Mouse (Mus musculus) midbrain, embryonic 15.5 days (tissue): ENCODE measurements around the gene Mecom. TPM values are rescaled to one million over a fixed set of nuclear protein-coding genes. Genes with fewer than 3 reads are reported as not detected.

Source experiments
- ATAC-seq: fragments of 200-750 bp; cut with Nextera tagmentation; replicated peaks from 2 replicates; pipeline ENCODE4 v1.8.0; 2017; ENCODE audit warnings: moderate TSS enrichment
- H3K27ac ChIP-seq: fragments of 300-500 bp; sonication (generic); 2 replicates; pipeline ENCODE4 v1.5.1; 2015; ENCODE audit warnings: mild to moderate bottlenecking, inconsistent platforms
- H3K27me3 ChIP-seq: fragments of 300-500 bp; sonication (generic); replicated peaks from 2 replicates; pipeline ENCODE4 v1.6.1; 2015; ENCODE audit warnings: inconsistent platforms
- H3K36me3 ChIP-seq: fragments of 300-500 bp; sonication (generic); replicated peaks from 2 replicates; pipeline ENCODE4 v1.6.1; 2015; ENCODE audit warnings: inconsistent platforms
- H3K4me1 ChIP-seq: fragments of 300-500 bp; sonication (generic); 2 replicates; pipeline ENCODE4 v1.6.1; 2015; ENCODE audit warnings: inconsistent platforms
- H3K4me2 ChIP-seq: fragments of 300-500 bp; sonication (generic); 2 replicates; pipeline ENCODE4 v1.6.1; 2015; ENCODE audit warnings: inconsistent platforms, mild to moderate bottlenecking, moderate library complexity
- H3K4me3 ChIP-seq: fragments of 300-500 bp; sonication (generic); 2 replicates; pipeline ENCODE4 v1.5.1; 2015; ENCODE audit warnings: mild to moderate bottlenecking, inconsistent platforms
- H3K9ac ChIP-seq: fragments of 300-500 bp; sonication (generic); 2 replicates; pipeline ENCODE4 v1.6.1; 2015; ENCODE audit warnings: mild to moderate bottlenecking, inconsistent platforms
- H3K9me3 ChIP-seq: fragments of 300-500 bp; sonication (generic); 2 replicates; pipeline ENCODE4 v1.6.1; 2016; ENCODE audit warnings: inconsistent platforms
- WGBS: fragments of 180-500 bp; shearing (Covaris S2); methylation state at CpG from one replicate; pipeline ENCODE4 v1.1.7; 2015; ENCODE audit warnings: mixed read lengths; 5-methylcytosine and 5-hydroxymethylcytosine counted together
- polyA plus RNA-seq: library from polyadenylated mRNA; unstranded; fragments of >200 nt; fragmentation: Nextera tagmentation; extraction: Ambion mirVana; gene quantifications from 2 replicates; pipeline ENCODE4 v1.2.1, GENCODE M21; 2015

Mecom gene
- polyA plus RNA-seq, 1 experiment from 2014 or later = 5.2 TPM

- Histone ChIP-seq H3K9ac (no peak overlapping the region), H3K4me3 (no peak overlapping the region), H3K36me3 (no peaks in the 10 kb centered on the region), H3K27me3 (no peaks in the 10 kb centered on the region), H3K9me3 (no peaks in the 10 kb centered on the region), H3K4me2 (no peak overlapping the region), H3K27ac (no peak overlapping the region), H3K4me1 (no peaks in the 10 kb centered on the region)
- WGBS = 53% methylated on average over 10 of the region's 10 CpGs
- no peak for ATAC-seq
Measured at GRCm38 (mm10) chr3:29957365-29958236, 590.2 kb downstream of the Mecom start.

GRCm38 (mm10) chr3:29953269-29953668 is 594.5 kb downstream of the Mecom start:
- Histone ChIP-seq H3K36me3 (no peaks in the 10 kb centered on the region), H3K4me2 (no peak overlapping the region), H3K9me3 (no peaks in the 10 kb centered on the region), H3K4me3 (no peak overlapping the region), H3K4me1 (no peaks in the 10 kb centered on the region), H3K9ac (no peak overlapping the region), H3K27me3 (no peaks in the 10 kb centered on the region), H3K27ac (no peak overlapping the region)
- no peak for ATAC-seq
- 76% methylated on average over 3 of the region's 3 CpGs for WGBS

GRCm38 (mm10) chr3:29950853-29951252 is 597.0 kb downstream of the Mecom start:
- Histone ChIP-seq H3K27me3 (no peaks in the 10 kb centered on the region), H3K4me2 (no peak overlapping the region), H3K4me1 (no peaks in the 10 kb centered on the region), H3K36me3 (no peaks in the 10 kb centered on the region), H3K9me3 (no peaks in the 10 kb centered on the region), H3K27ac (no peak overlapping the region), H3K9ac (no peak overlapping the region), H3K4me3 (no peak overlapping the region)
- 83% methylated on average over 5 of the region's 5 CpGs for WGBS
- ATAC-seq = no peak

- 0 out of 2 replicates have a peak, but pooled peaks have one; percentile 27 for ATAC-seq
- no peak overlapping the region for H3K27ac ChIP-seq
- H3K27me3 ChIP-seq = no peaks in the 10 kb centered on the region
- no peak overlapping the region for H3K4me3 ChIP-seq
- no peak overlapping the region for H3K4me2 ChIP-seq
- no peaks in the 10 kb centered on the region for H3K4me1 ChIP-seq
- WGBS = 57% methylated on average over 11 of the region's 11 CpGs
- H3K9me3 ChIP-seq = no peaks in the 10 kb centered on the region
- no peaks in the 10 kb centered on the region for H3K36me3 ChIP-seq
- no peak overlapping the region for H3K9ac ChIP-seq
Measured at GRCm38 (mm10) chr3:29903596-29904308, 644.1 kb downstream of the Mecom start.

Other genes starting within 250 kb of the Mecom start
- gene Actrt3, start 51.9 kb upstream of the Mecom start, polyA plus RNA-seq = 0.22 and 0.56 TPM in 2 replicates
- gene Mynn, start 54.1 kb upstream of the Mecom start, polyA plus RNA-seq = 26.9 and 30.8 TPM in 2 replicates
- 0.09 TPM in 1 of 2 replicates, not detected in the other for gene Lrriq4, start 96.5 kb upstream of the Mecom start, polyA plus RNA-seq
- 0.87 and 1.4 TPM in 2 replicates for gene Lrrc34, start 99.9 kb upstream of the Mecom start, polyA plus RNA-seq
- not detected in 2 replicates for gene Lrrc31, start 151.8 kb upstream of the Mecom start, polyA plus RNA-seq
- 0.05 TPM in 1 of 2 replicates, not detected in the other for gene Samd7, start 198.3 kb upstream of the Mecom start, polyA plus RNA-seq
- gene Sec62, start 244.9 kb upstream of the Mecom start, polyA plus RNA-seq = 74.7 and 85.6 TPM in 2 replicates